Comparison of ENCODE assay signal across 14 mouse cellular contexts in the genomic region with DNA sequence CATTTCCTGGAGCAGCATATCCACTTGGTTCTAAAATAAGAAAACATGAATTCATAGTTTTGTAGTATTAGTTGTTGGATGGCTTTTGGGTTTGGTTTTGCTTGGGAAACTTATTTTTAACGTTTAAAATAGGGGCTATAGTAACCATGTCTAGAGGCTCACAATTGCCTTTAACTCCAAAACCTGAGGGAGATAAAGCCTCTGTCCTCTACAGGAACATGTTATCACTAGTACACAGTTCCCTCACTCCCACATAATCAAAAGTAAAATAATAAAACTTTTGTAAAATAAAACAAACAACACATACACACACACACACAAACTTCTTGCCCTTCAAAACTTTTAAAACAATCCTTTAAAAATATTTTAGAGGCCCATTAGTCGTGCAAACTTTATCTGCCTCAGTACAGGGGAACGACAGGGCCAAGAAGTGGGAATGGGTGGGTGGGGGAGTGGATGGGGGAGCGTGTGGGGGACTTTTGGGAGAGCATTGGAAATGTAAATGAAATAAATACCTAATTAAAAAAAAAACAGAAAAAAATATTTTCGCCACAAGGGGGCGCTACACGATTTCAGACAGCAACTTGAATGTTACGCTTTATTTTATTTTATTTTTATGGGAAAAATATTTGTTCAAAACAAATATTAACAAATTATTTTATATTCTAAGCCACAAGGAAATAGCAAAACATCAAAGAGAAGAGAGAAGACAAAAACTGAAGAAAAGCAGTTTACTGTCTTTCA. TPM values are rescaled to one million over a fixed set of nuclear protein-coding genes. Genes with fewer than 3 reads are reported as not detected.
DNase-seq lines count a peak whose midpoint lies in the region; ATAC-seq lines count a peak whose summit lies in the region.
"Had no signal": no experiment of that assay in that cellular context is flagged by ENCODE, and none has a peak within 500 bp of the region (broad histone marks: within the 10 kb centered on the region; RNA-seq: fewer than 3 reads in every experiment).

No protein-coding gene starts in this region.

- 25% methylated on average over 8 of the region's 8 CpGs for WGBS in forebrain, embryonic 11.5 days

- H3K4me1 ChIP-seq in forebrain, embryonic 11.5 days (replicated peaks; ENCODE audit: control insufficient read depth, insufficient read depth, low read length), result no peaks in the 10 kb centered on the region
- H3K4me1 ChIP-seq: heart, embryonic 15.5 days; limb, embryonic 13.5 days; neural tube, embryonic 12.5 days had no signal

- no peak overlapping the region for H3K4me3 ChIP-seq in forebrain, embryonic 11.5 days (ENCODE audit: low read depth, low read length)
- H3K4me3 ChIP-seq: erythroblast, embryonic 14.5 days; heart, embryonic 15.5 days; limb, embryonic 13.5 days; neural tube, embryonic 12.5 days had no signal

- no peak for ATAC-seq in CD4-positive, CD25-positive, alpha-beta regulatory T cell, adult 4 months
- ATAC-seq in forebrain, embryonic 11.5 days (replicated peaks; ENCODE audit: low FRiP score), result no peak

- H3K27me3 ChIP-seq in forebrain, embryonic 11.5 days (ENCODE audit: control insufficient read depth, insufficient read depth, low read length), result no peaks in the 10 kb centered on the region
- H3K27me3 ChIP-seq: heart, embryonic 15.5 days; limb, embryonic 13.5 days; neural tube, embryonic 12.5 days had no signal

- H3K27ac ChIP-seq in forebrain, embryonic 11.5 days (ENCODE audit: low read depth, low read length), result no peak overlapping the region
- H3K27ac ChIP-seq: heart, embryonic 15.5 days; limb, embryonic 13.5 days; neural tube, embryonic 12.5 days had no signal

- peak; percentile 30 for DNase-seq in CD4-positive, CD25-positive, alpha-beta regulatory T cell, adult 2 months (ENCODE audit: low read depth, low spot score)
- peak; percentile 3 for DNase-seq in kidney, postnatal 10 days
- no peak for DNase-seq in kidney, postnatal 25 days
- DNase-seq in 3T3-L1 (ENCODE audit: low read depth, low spot score), result peak; percentile 43
- DNase-seq in c-Kit-positive CD71-positive TER-119-positive erythroid progenitor cells, embryonic 14.5 days (ENCODE audit: low spot score), result peak; percentile 41
- no peak for DNase-seq in cerebellum, postnatal 4 days (ENCODE audit: low spot score in 2 of 2)
- no peak for DNase-seq in forebrain, embryonic 11.5 days (ENCODE audit: low spot score)
- DNase-seq: kidney, adult 11 months; layer of hippocampus, adult 9-11 months had no signal

- H3K9me3 ChIP-seq in forebrain, embryonic 11.5 days (ENCODE audit: control insufficient read depth, low read length), result no peaks in the 10 kb centered on the region
- H3K9me3 ChIP-seq: heart, embryonic 15.5 days; limb, embryonic 13.5 days; neural tube, embryonic 12.5 days had no signal

- no peak overlapping the region for H3K4me2 ChIP-seq in forebrain, embryonic 11.5 days (ENCODE audit: low read depth, low read length, severe bottlenecking)
- H3K4me2 ChIP-seq: heart, embryonic 15.5 days; limb, embryonic 13.5 days; neural tube, embryonic 12.5 days had no signal

- no peak overlapping the region for H3K9ac ChIP-seq in forebrain, embryonic 11.5 days (ENCODE audit: low read length)
- H3K9ac ChIP-seq: heart, embryonic 15.5 days; limb, embryonic 13.5 days; neural tube, embryonic 12.5 days had no signal

- H3K36me3 ChIP-seq in forebrain, embryonic 11.5 days (ENCODE audit: control insufficient read depth, insufficient read depth, low read length), result no peaks in the 10 kb centered on the region
- H3K36me3 ChIP-seq: heart, embryonic 15.5 days; limb, embryonic 13.5 days; neural tube, embryonic 12.5 days had no signal

RNA-seq across cellular contexts. Expression of a gene that starts 1.5 kb away (rescaled TPM):
- polyA plus RNA-seq in CD4-positive, CD25-positive, alpha-beta regulatory T cell, adult 4 months (2017; shearing (Covaris generic)), result not detected
- not detected in 2 replicates for polyA plus RNA-seq in forebrain, embryonic 11.5 days (2014; fragmentation: Nextera tagmentation; extraction: Ambion mirVana)
- polyA plus RNA-seq: erythroblast, embryonic 14.5 days; neural tube, embryonic 12.5 days had no signal

RNA-seq across cellular contexts. Expression of a gene that starts 25.2 kb away (rescaled TPM):
- 10 to 100 TPM; 16.6 to 19.5 TPM for polyA plus RNA-seq in CD4-positive, CD25-positive, alpha-beta regulatory T cell, adult 4 months (2017; shearing (Covaris generic))
- polyA plus RNA-seq in forebrain, embryonic 11.5 days (2014; fragmentation: Nextera tagmentation; extraction: Ambion mirVana), result 8.7 and 9.5 TPM in 2 replicates

Comparison
In these comparisons a context has a peak if more than half of its experiments do, and no peak if none do; other contexts are left out.
1. DNase-seq: peak in CD4-positive, CD25-positive, alpha-beta regulatory T cell, adult 2 months (single experiment), kidney, postnatal 10 days (single experiment), 3T3-L1 (single experiment) and c-Kit-positive CD71-positive TER-119-positive erythroid progenitor cells, embryonic 14.5 days (single experiment); none in kidney, postnatal 25 days (0 of 2), cerebellum, postnatal 4 days (0 of 2) and forebrain, embryonic 11.5 days (single experiment).